Mouse (Mus musculus) heart, embryonic 11.5 days (tissue): ENCODE measurements at regions not wholly inside any gene's neighbourhood (a gene's known extent, or its start where the extent isn't known, plus 50 kb on each side); places are given as distances from the start of the nearest gene placed in this dataset.

Experiments
- ATAC-seq: fragments of 200-750 bp; cut with Nextera tagmentation; replicated peaks from 2 replicates; pipeline ENCODE4 v1.8.0; 2017; ENCODE audit warnings: moderate library complexity; ENCODE audit not compliant: insufficient number of reproducible peaks, low FRiP score, low TSS enrichment
- H3K27ac ChIP-seq: fragments of 300-500 bp; sonication (generic); 2 replicates; pipeline ENCODE4 v1.5.1; 2014; ENCODE audit warnings: mild to moderate bottlenecking, low read depth, low read length
- H3K27me3 ChIP-seq: fragments of 300-500 bp; sonication (generic); 2 replicates; pipeline ENCODE4 v1.6.1; 2014; ENCODE audit warnings: mild to moderate bottlenecking, low read length, mixed read lengths; ENCODE audit not compliant: control insufficient read depth, insufficient read depth
- H3K36me3 ChIP-seq: fragments of 300-500 bp; sonication (generic); 2 replicates; pipeline ENCODE4 v1.6.1; 2014; ENCODE audit warnings: mild to moderate bottlenecking, low read length, moderate library complexity, mixed read lengths; ENCODE audit not compliant: control insufficient read depth, insufficient read depth
- H3K4me1 ChIP-seq: fragments of 300-500 bp; sonication (generic); 2 replicates; pipeline ENCODE4 v1.6.1; 2014; ENCODE audit warnings: low read length; ENCODE audit not compliant: control insufficient read depth, insufficient read depth
- H3K4me2 ChIP-seq: fragments of 300-500 bp; sonication (generic); 2 replicates; pipeline ENCODE4 v1.6.1; 2014; ENCODE audit warnings: mild to moderate bottlenecking, moderate library complexity
- H3K4me3 ChIP-seq: fragments of 300-500 bp; sonication (generic); 2 replicates; pipeline ENCODE4 v1.5.1; 2014; ENCODE audit warnings: low read depth, low read length
- H3K9ac ChIP-seq: fragments of 300-500 bp; sonication (generic); 2 replicates; pipeline ENCODE4 v1.6.1; 2014; ENCODE audit warnings: mild to moderate bottlenecking, low read depth, low read length, moderate library complexity
- H3K9me3 ChIP-seq: fragments of 300-500 bp; sonication (generic); replicated peaks from 2 replicates; pipeline ENCODE4 v1.6.1; 2016; ENCODE audit warnings: low read length; ENCODE audit not compliant: control insufficient read depth
- WGBS: fragments of 180-500 bp; shearing (Covaris S2); extraction: QIAGEN DNeasy Blood & Tissue Kit; methylation state at CpG from one replicate; pipeline ENCODE4 v1.1.7; 2014; ENCODE audit not compliant: insufficient replicate concordance; 5-methylcytosine and 5-hydroxymethylcytosine counted together

- Histone ChIP-seq H3K27ac (no peak overlapping the region), H3K4me2 (no peak overlapping the region), H3K9me3 (no peaks in the 10 kb centered on the region), H3K9ac (no peak overlapping the region), H3K27me3 (no peaks in the 10 kb centered on the region), H3K4me3 (no peak overlapping the region), H3K4me1 (0 out of 2 replicates have a peak, but pooled peaks cover 3% of the 10 kb centered on the region), H3K36me3 (no peaks in the 10 kb centered on the region)
- no peak for ATAC-seq
Measured at GRCm38 (mm10) chr5:46441716-46442115, 584.3 kb upstream of the Lcorl start.

- WGBS, result 67% methylated on average over 3 of the region's 3 CpGs
- H3K36me3 ChIP-seq, result no peaks in the 10 kb centered on the region
- no peaks in the 10 kb centered on the region for H3K27me3 ChIP-seq
- H3K9ac ChIP-seq, result no peak overlapping the region
- no peak overlapping the region for H3K4me2 ChIP-seq
- H3K4me3 ChIP-seq, result no peak overlapping the region
- H3K4me1 ChIP-seq, result no peaks in the 10 kb centered on the region
- H3K27ac ChIP-seq, result no peak overlapping the region
- H3K9me3 ChIP-seq, result no peaks in the 10 kb centered on the region
- no peak for ATAC-seq
Measured at GRCm38 (mm10) chr5:46431644-46432367, 574.4 kb upstream of the Lcorl start.

GRCm38 (mm10) chr5:46422738-46423137 is 565.3 kb upstream of the Lcorl start:
- H3K9ac ChIP-seq, result no peak overlapping the region
- H3K9me3 ChIP-seq, result no peaks in the 10 kb centered on the region
- WGBS, result 77% methylated on average over 3 of the region's 3 CpGs
- H3K36me3 ChIP-seq, result no peaks in the 10 kb centered on the region
- no peak overlapping the region for H3K4me2 ChIP-seq
- no peak overlapping the region for H3K27ac ChIP-seq
- H3K4me3 ChIP-seq, result no peak overlapping the region
- no peak for ATAC-seq
- H3K27me3 ChIP-seq, result no peaks in the 10 kb centered on the region
- no peaks in the 10 kb centered on the region for H3K4me1 ChIP-seq

GRCm38 (mm10) chr5:46406969-46407368 is 549.6 kb upstream of the Lcorl start:
- H3K9ac ChIP-seq, result no peak overlapping the region
- no peak for ATAC-seq
- no peak overlapping the region for H3K27ac ChIP-seq
- no peaks in the 10 kb centered on the region for H3K9me3 ChIP-seq
- 80% methylated on average over 2 of the region's 2 CpGs for WGBS
- no peaks in the 10 kb centered on the region for H3K36me3 ChIP-seq
- no peaks in the 10 kb centered on the region for H3K4me1 ChIP-seq
- no peak overlapping the region for H3K4me2 ChIP-seq
- H3K27me3 ChIP-seq, result no peaks in the 10 kb centered on the region
- no peak overlapping the region for H3K4me3 ChIP-seq

GRCm38 (mm10) chr5:46406404-46406803 is 549.0 kb upstream of the Lcorl start:
- WGBS, result 47% methylated on average over 3 of the region's 3 CpGs

GRCm38 (mm10) chr5:46386591-46386990 is 529.2 kb upstream of the Lcorl start:
- H3K9me3 ChIP-seq, result no peaks in the 10 kb centered on the region
- 65% methylated on average over 2 of the region's 2 CpGs for WGBS
- H3K4me1 ChIP-seq, result no peaks in the 10 kb centered on the region
- H3K27ac ChIP-seq, result no peak overlapping the region
- no peak for ATAC-seq
- H3K4me2 ChIP-seq, result no peak overlapping the region
- H3K36me3 ChIP-seq, result no peaks in the 10 kb centered on the region
- no peak overlapping the region for H3K9ac ChIP-seq
- H3K4me3 ChIP-seq, result no peak overlapping the region
- H3K27me3 ChIP-seq, result no peaks in the 10 kb centered on the region

More at GRCm38 (mm10) chr5:46406404-46406803, 549.0 kb upstream of the Lcorl start:
- H3K4me2 ChIP-seq, result no peak overlapping the region
- ATAC-seq, result no peak
- no peaks in the 10 kb centered on the region for H3K36me3 ChIP-seq
- H3K9ac ChIP-seq, result no peak overlapping the region
- no peaks in the 10 kb centered on the region for H3K9me3 ChIP-seq
- H3K27me3 ChIP-seq, result no peaks in the 10 kb centered on the region
- H3K4me3 ChIP-seq, result no peak overlapping the region
- H3K4me1 ChIP-seq, result no peaks in the 10 kb centered on the region
- no peak overlapping the region for H3K27ac ChIP-seq

- Histone ChIP-seq H3K36me3 (no peaks in the 10 kb centered on the region), H3K9ac (no peak overlapping the region), H3K4me1 (no peaks in the 10 kb centered on the region), H3K4me2 (no peak overlapping the region), H3K27me3 (no peaks in the 10 kb centered on the region), H3K4me3 (no peak overlapping the region), H3K9me3 (no peaks in the 10 kb centered on the region), H3K27ac (no peak overlapping the region)
- no peak for ATAC-seq
- WGBS, result 69% methylated on average over 1 of the region's 1 CpGs
Measured at GRCm38 (mm10) chr5:46367328-46367727, 509.9 kb upstream of the Lcorl start.

GRCm38 (mm10) chr5:46363661-46364060 is 506.2 kb upstream of the Lcorl start:
- ATAC-seq, result no peak
- H3K4me2 ChIP-seq, result no peak overlapping the region
- H3K9me3 ChIP-seq, result no peaks in the 10 kb centered on the region
- no peaks in the 10 kb centered on the region for H3K36me3 ChIP-seq
- H3K27me3 ChIP-seq, result no peaks in the 10 kb centered on the region
- no peak overlapping the region for H3K4me3 ChIP-seq
- 73% methylated on average over 2 of the region's 2 CpGs for WGBS
- H3K4me1 ChIP-seq, result no peaks in the 10 kb centered on the region
- no peak overlapping the region for H3K9ac ChIP-seq
- no peak overlapping the region for H3K27ac ChIP-seq

GRCm38 (mm10) chr5:46361637-46362036 is 504.2 kb upstream of the Lcorl start:
- no peak overlapping the region for H3K9ac ChIP-seq
- H3K27me3 ChIP-seq, result no peaks in the 10 kb centered on the region
- H3K36me3 ChIP-seq, result no peaks in the 10 kb centered on the region
- H3K27ac ChIP-seq, result no peak overlapping the region
- H3K4me3 ChIP-seq, result no peak overlapping the region
- 67% methylated on average over 1 of the region's 1 CpGs for WGBS
- H3K4me2 ChIP-seq, result no peak overlapping the region
- no peak for ATAC-seq
- no peaks in the 10 kb centered on the region for H3K9me3 ChIP-seq
- no peaks in the 10 kb centered on the region for H3K4me1 ChIP-seq
